Mouse (Mus musculus) neural tube, postnatal 0 days (tissue): ENCODE data around the gene 4930579F01Rik. TPM values are rescaled to one million over a fixed set of nuclear protein-coding genes. Genes with fewer than 3 reads are reported as not detected.

Source experiments
- polyA plus RNA-seq: library from polyadenylated mRNA; unstranded; fragments of >200 nt; fragmentation: Nextera tagmentation; extraction: Ambion mirVana; gene quantifications from 2 replicates; pipeline ENCODE4 v1.2.1, GENCODE M21; 2015

Gene 4930579F01Rik
- not detected in 2 replicates for polyA plus RNA-seq

DNA sequence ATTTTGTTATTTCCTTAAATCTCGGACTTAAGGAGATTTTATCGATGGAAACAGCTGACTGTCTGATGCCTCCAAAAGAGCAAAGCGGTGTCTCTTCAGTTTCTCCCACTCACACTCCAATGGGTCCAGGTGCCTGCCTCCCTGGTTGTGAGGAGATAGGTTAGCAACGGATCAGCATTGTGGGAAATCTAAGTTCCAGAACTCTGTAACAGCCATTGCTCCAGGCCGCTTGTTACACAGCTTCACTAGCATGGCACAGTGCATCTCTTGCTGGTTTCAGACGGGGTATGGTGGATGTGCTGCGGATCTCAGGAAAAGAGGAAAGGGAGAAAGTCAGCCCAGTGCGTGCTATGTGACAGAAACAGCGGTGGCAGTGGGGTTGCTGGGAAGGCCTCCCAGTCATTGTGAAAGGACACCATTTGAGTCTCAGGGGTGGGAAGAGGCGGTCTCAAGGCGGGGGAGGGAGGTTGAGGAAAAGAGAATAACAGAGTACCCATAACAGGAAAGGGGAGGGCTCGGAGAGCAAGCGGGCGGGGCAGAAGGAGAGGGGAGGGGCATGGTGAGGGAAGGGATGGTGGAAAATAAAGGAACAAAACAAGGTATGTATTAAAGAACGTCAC is at the start of gene 4930579F01Rik:
Gene 4930579F01Rik, minus strand, starts transcription at position 143 of the 620 bp plus-strand sequence.

DNA sequence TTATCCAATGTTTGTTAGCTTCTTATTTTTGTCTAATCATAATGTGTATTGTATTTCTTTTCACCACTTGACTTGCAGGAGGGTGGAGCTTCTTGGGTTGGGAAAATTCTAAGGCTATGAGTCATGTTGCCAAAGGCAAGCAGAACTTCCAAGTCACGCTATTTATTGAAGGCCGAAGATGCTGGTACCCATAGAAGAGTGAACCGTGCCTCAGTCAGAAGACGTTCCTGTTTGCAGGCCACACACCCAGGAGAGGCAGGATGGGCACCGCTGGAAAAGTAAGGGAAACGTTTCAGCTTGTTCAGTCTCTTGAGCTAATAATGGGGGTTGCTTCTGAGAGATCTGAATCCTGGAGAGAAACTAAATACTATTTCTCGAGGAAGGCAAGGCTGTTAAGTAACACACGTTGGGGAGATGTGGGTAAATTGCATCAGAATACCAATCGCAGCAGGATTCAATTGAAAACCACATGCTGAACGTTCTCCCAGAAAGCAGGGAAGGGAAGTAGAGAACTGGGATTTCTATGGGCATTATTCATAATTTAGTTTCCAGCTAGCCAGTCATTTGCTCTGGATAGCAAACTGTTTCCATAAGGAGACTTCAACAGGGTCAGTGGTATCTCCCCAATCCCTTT is 24.1 kb upstream of the 4930579F01Rik start, which contains the start of gene Adh7:
Gene Adh7, plus strand, starts transcription at position 130 of the 634 bp plus-strand sequence.

DNA sequence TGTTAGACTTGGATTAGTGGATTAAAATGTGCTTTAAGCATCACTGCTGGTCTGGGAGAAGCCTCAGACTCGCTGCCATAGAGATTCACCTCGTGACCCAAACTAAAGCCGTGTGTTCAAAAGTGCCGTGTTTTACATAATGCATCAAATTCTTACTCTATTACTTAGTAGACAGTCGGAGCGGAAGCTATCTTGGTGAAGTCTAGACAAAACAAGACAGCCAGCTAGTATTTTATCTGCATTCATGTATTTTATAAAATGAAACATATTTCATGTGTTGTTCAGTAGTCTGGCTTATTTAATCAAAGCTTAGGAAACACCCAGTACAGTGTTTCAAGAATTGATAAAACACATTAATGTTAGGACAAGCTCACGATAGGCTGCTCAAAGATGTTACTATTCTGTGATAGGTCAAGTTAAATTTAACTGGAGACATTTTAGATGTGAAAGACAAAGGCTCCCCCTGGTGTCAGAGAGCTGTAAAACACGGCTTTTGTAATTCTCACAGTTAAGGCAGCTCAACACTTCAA is 48.9 kb downstream of the 4930579F01Rik start, which contains the start of gene Mttp:
Gene Mttp, minus strand, starts transcription at position 327 of the 530 bp plus-strand sequence.

DNA sequence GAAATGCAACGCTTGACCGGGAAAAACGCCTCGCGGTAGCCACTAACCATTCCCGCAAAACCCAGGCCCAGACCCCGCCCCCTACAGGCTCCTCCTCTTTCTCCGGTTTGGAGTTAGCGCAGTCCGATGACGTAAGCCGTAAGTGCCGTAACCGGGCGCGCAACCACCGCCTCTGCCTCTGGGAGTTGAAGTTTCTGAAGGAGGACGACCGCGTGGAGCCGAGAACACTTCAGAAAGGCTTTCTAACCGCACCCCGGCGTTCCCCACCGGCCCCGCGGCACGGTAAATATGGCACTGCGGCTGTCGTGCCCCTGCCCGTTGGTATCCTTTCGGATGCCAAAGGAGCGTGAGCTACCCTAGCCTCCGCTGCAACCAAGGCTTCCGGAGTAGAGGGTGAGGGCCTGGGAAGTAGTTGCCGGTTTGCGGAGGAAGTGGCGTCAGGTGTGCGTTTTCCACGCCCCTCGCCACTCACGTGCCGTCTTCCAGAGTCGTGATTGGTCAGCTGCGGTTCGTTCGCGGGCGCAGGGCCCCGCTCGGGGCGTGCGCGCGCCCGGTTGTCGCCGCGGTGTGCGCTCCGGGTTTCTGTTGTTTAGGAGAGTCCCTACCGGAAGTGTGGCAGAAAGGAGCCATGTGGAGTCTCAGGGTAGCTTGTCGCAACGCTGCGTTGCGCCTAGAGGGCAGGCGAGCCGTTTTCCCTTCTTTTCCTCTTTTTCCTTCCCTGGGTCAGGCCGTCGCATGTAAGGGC is 50.1 kb downstream of the 4930579F01Rik start, which contains the start of gene Trmt10a:
Gene Trmt10a, plus strand, starts transcription at position 134 of the 745 bp plus-strand sequence.

Other genes with a start within 250 kb of the 4930579F01Rik start
- gene Dapp1, start 212.3 kb downstream of the 4930579F01Rik start, polyA plus RNA-seq = 3.9 and 4.1 TPM in 2 replicates
- gene 1110002E22Rik, start 128.8 kb downstream of the 4930579F01Rik start, polyA plus RNA-seq = 0.05 and 0.24 TPM in 2 replicates
- gene Gm5105, start 126.4 kb downstream of the 4930579F01Rik start, polyA plus RNA-seq = 0.14 and 0.22 TPM in 2 replicates
- gene Trmt10a, start 50.4 kb downstream of the 4930579F01Rik start, polyA plus RNA-seq = 9.3 and 9.8 TPM in 2 replicates
- 7.3 and 7.8 TPM in 2 replicates for gene Mttp, start 48.9 kb downstream of the 4930579F01Rik start, polyA plus RNA-seq
- gene Adh7, start 23.9 kb upstream of the 4930579F01Rik start, polyA plus RNA-seq = 0.63 and 0.76 TPM in 2 replicates
- 18.4 and 20.4 TPM in 2 replicates for gene Adh1, start 67.2 kb upstream of the 4930579F01Rik start, polyA plus RNA-seq
- gene Adh6a, start 119.5 kb upstream of the 4930579F01Rik start, polyA plus RNA-seq = not detected in 2 replicates
- gene Adh6b, start 147.9 kb upstream of the 4930579F01Rik start, polyA plus RNA-seq = 0.23 and 0.78 TPM in 2 replicates
- gene Adh4, start 221.6 kb upstream of the 4930579F01Rik start, polyA plus RNA-seq = not detected in 2 replicates
- gene Adh5, start 249.3 kb upstream of the 4930579F01Rik start, polyA plus RNA-seq = 163 and 165 TPM in 2 replicates